Mouse (Mus musculus) left cerebral cortex, adult 11 months (tissue): ENCODE data around the gene Foxj3.
"Not testable (repeated sequence)": the region's sequence is repeated elsewhere in the genome, so short reads cannot be mapped to it uniquely, and the experiment has no call there.

Experiments used
- DNase-seq: peaks from one replicate; pipeline ENCODE4 v3.0.0; 2022; ENCODE audit warnings: low spot score

The Foxj3 gene

GRCm38 (mm10) chr4:119572682-119573081 is 35.9 kb downstream of the Foxj3 start:
- no peak for DNase-seq

DNA sequence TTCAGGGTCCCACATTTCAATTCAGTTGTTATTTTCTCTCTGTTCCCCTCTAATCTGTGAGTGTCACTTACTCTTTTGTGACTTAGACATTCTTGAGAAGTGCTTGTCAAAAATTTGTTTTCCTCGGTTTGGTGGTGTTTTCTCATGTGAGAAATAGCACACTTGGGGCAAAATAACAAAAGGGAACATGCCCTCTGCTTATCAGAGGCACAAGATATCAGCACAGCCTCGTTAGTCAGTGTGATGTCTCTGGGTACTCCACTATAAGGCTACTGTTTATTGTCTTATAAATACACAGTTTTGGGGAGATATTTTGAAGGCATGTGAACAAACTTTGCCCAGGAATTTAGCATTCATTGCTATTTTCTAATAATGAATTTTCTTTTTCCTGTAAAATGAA is 37.7 kb downstream of the Foxj3 start:
- no peak for DNase-seq

DNA sequence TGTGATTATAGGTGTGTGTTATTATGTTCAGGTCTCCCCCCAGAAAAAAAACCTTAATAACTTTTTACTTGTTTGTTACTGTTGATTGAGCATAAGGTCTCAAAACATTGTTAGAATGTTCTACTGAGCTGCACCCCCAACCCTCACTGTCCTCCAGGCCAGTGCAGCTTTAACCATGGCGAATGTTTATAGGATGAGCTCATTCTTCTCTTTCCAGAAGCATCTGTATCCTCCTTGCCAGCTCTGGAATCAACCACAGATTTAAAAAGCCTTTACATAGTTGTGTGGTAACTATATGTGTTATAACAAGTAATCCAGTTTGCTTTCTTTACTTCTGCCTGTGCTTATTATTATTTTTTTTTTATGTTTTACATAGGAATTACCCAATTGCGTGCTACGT is 38.7 kb downstream of the Foxj3 start:
- no peak for DNase-seq

DNA sequence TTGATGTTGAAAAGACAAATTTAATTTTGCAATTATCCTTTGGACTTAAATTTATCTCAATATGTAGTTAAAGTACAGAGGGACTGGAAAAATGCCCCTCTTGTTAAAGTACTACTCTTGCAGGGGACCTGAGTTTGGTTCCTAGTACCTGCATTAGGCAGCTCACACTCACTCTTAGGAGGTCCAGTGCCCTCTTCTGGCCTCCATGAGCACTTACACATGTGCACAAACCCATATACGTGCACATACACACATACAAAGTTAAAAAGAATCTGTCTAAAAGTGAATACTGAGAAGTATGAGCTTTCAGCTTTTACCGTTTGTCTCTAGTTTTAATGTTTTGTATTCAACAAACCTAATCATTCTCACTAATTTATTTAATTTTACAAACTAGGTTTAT is 51.2 kb downstream of the Foxj3 start:
- DNase-seq = no peak

DNA sequence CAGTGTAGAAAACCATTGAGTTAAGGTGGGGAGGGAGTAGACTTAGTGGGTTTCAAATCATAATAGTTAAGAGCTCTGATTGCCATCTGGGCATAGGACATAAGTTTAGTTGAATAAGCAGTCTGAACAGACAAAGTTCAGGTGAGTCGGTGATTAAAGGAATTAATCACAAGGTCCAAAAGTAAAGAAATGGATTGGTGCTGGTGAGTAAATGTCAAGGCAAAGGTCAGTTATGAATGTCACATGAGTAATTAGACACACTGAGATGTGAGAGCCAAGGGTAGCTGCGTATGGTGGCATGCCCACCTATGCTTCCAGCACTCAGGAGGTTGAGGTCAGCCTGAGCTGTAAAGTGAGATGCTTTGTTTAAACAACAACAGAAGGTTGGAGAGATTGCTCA is 52.6 kb downstream of the Foxj3 start:
- DNase-seq = no peak

GRCm38 (mm10) chr4:119590027-119590426 is 53.2 kb downstream of the Foxj3 start:
- no peak for DNase-seq

GRCm38 (mm10) chr4:119592479-119592878 is 55.7 kb downstream of the Foxj3 start:
- DNase-seq = no peak

GRCm38 (mm10) chr4:119594331-119594730 is 57.5 kb downstream of the Foxj3 start:
- no peak for DNase-seq

GRCm38 (mm10) chr4:119599605-119600004 is 62.8 kb downstream of the Foxj3 start:
- no peak for DNase-seq

GRCm38 (mm10) chr4:119609488-119609887 is 72.7 kb downstream of the Foxj3 start:
- no peak for DNase-seq

DNA sequence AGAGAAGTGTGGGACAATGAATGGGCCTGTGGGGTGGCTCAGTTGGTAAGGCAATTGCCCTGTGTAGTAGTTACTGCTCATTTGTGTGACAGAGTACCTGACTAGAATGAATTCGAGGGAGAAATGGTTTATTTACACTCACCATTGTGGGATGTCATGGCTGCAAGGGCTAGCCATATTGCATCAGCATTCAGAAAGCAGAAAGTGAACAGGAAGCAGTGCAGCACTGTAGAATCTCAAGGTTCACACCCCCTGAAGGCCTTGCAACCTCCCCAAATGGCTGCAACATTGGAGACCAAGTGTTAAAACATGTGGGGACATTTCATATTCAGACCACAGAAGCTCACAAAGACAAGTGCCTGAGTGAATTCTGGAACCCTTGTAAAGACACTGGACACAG is 77.3 kb downstream of the Foxj3 start:
- DNase-seq = no peak

- DNase-seq = no peak
Measured at GRCm38 (mm10) chr4:119614724-119615123, 77.9 kb downstream of the Foxj3 start.

DNA sequence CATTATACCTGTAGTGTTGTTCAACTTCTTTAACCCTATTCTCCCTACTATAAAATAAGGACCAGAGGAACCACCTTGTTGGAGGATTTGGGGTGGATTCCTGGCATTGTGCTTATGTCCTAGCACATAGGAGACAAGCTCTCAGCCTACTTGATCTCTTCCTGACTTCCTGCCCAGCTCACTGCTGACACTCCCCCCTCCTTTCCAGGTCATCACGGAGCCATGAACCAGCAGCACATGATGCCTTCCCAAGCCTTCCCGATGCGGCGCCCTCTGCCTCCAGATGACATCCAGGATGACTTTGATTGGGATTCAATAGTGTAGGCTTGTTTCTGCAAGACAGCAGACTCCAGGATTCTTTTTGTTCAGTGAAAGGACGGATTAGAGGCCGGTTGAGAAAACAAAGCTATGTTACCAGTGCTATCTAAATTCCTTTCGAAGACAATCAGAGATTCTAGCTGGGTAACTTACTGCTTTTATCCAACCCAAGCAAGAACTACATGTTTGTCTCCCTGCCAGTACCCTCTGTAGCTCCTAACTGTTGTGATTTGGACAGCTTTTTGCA is 89.4 kb downstream of the Foxj3 start:
- DNase-seq = no peak

DNA sequence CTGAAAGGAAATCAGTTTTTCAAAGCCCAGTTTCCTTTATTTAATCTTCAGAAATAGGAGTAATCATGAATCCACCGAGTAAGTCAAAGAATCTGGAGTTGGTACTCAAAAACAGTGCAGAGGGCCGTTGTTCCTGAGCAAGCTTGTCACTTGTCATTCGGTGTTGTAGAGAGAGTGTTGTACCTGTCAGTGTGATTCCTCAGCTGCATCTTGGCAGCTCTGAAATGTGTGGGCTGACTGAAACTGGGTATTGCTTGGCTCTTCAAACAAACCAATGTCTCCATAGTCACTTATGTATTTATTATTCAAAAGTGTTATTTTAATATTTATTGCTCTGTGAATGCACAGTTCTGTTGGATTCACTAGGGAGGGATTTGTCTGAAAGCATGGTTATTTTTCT is 90.1 kb downstream of the Foxj3 start:
- DNase-seq = no peak

DNA sequence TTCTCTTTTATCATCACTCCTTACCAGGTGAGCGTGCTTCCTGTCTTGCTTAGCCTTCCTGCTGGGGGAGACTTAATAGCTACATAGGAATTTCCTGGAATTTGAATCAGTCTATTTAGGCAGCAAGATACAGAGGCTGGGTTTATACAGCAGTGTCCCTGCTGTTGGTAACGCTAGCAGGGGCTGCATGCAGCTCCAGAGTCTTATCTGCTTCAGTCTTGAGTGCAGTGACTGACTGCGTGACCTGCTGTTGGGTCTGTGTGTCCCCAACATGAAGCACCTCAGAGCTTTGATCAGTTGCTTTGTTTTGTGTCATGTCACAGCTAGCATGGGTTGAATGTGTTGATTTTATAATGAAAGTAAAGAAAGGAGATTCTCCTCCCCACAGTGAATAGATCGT is 90.5 kb downstream of the Foxj3 start:
- no peak for DNase-seq

GRCm38 (mm10) chr4:119628363-119628762 is 91.6 kb downstream of the Foxj3 start:
- DNase-seq = not testable (repeated sequence)

DNA sequence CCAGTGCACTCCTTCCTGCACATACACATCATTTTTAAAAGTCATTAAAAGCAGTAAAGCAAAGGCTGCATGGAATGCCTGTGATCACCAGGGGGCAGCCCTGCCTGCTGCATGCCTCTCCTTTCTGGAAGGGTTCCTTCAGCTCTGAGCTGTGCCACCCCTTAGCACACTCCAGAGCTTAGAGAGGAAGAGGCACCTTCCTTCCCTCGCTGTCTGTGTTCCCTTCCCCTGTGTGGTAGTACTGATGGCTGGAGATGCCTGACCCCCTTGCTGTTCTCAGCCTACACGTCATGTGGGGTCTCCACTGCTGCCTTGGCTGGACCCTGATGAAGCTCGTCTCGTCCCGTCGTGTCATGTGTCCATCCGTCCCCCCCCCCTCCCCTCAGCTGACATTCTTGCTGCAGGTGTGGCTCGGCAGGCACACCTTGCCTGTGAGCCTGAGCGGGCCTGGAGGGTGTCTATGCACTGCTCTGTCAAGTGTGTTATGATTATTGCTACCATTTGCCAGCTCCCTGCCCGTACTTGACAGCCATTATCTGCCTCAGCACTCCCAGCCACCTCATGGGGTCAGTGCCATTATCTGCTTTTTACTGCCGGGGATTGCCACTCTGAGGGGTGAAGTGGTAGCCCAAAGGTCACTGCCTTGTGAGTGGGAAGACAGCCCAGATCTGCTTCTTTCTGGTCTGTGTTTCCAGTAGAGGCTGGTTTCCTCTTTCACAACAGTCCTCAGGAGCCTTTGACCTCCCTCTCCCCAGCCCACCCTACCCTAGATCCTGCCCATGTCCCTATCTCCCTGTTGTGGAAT is 94.5 kb downstream of the Foxj3 start:
- DNase-seq = peak; percentile 37

GRCm38 (mm10) chr4:119632721-119633120 is 95.9 kb downstream of the Foxj3 start:
- DNase-seq = no peak

DNA sequence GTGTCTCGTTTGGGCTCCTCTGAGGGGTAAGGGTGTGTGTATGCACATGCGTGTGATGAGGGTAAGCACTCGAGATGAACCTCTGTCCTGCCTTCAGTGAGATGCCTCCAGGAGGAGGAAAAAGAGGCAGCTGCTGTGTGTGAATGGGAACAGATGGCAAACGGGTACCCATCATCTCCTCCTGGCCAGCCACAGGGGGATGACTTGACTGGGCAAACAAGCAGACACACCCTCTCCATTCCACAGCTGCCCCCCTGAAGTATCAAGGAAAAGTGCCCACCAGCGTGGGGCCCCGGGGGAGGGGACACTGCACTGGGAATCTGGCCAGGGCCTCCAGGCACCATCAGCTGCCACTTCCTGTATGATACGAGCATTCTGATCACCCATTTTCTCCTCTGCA is 96.5 kb downstream of the Foxj3 start:
- DNase-seq = no peak

DNA sequence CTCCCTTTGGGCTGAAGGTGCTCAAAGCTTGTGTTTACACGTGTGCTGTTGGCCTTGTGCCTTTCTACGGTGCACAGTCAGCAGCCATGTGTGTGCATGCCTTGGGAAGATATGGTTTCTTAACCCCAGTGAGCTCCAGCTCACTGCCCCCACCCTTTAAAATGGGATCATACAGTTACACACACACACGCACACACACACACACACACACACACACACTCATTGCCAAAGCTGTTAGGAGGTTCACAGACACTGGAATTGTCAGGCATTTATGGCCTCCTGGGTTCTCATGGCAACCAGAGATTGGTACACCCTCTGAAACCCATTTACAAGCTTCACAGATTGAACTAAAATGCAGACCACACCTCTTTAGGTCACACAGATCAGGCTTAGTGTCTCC is 97.1 kb downstream of the Foxj3 start:
- DNase-seq = no peak

DNA sequence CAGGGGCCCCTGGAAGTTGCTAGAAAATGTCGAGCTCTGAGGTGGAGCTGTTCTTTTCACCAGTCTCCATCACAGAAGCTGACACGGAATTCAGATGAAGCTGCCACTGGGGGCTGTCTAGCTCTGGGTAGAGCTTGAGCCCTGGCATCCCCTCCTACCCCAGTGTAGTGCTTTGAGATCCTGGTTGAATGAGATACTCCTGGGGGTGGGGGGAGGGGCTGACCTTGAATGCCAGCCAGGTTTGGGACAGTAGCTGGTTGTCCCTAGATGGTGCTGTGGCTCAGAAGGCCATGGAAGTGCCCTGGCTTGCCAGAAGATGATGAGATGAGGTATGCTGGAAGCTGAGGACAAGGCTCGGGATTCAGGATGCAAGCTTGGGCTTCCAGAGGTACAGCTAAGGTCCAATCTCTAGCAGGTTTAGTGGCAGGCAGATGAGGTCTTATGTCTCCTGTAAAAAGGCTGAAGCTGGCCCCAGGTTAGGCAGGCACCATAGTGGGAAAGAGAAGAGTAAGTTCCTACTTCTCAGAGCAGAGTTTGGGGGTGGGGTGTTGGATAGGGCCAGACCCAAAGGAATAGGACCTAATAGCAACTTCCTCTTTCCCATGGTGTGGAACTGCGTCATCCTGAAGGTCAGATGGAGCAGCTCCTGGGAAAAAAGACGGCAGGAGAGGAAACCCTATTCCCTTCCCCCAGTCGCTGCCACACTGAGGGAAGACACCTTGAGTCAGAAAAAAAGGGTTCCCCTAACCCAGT is 98.3 kb downstream of the Foxj3 start:
- DNase-seq = no peak

- DNase-seq = no peak
Measured at GRCm38 (mm10) chr4:119635686-119636085, 98.9 kb downstream of the Foxj3 start.

DNA sequence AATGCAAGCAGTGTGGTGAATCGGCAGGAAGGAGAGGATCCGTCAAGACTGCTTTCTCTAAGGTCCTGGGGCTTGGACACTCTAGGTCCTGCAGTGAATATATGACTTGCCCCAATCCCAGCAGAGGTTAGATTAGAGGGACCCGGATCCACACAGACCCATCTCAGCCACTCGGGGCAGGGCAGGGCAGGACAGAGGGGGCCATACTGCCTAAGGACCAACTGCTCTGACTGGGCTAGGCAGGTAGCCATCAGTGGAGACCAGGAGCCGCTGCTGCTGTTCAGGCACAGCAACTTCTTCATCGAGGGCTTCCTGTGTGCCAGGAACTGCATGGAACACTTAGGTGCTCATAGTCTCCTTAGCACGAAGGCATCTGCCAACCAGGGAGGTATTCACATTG is 99.9 kb downstream of the Foxj3 start:
- no peak for DNase-seq
